ENCODE assay signal across 10 mouse cellular contexts in genomic region chr6:23472686-23473085, GRCm38 (mm10).
A peak's percentile ranks its signal among the peaks of the same experiment; 100 is the strongest.
DNase-seq lines count a peak whose midpoint lies in the region; ATAC-seq and TF ChIP-seq lines count a peak whose summit lies in the region.
"Had no signal": no experiment of that assay in that cellular context is flagged by ENCODE, and none has a peak within 500 bp of the region (broad histone marks: within the 10 kb centered on the region; RNA-seq: fewer than 3 reads in every experiment).

No protein-coding gene starts in this region.

- TF ChIP-seq CTCF in small intestine, adult 2 months (IDR thresholded peaks at IDR 0.05; ENCODE audit: extremely low read depth, insufficient read length, insufficient replicate concordance, low read depth, low read length) = peak; percentile 21; the same call in 1 of the 2 replicates

- DNase-seq in heart, postnatal 10 days = peak; percentile 5 to 12
- no peak for DNase-seq in heart, adult 8-10 months (ENCODE audit: low spot score)
- peak; percentile 7 for DNase-seq in thymus, postnatal 4 days
- DNase-seq in thymus, postnatal 25 days = no peak
- peak; percentile 37 for DNase-seq in forelimb bud, embryonic 11.5 days (ENCODE audit: low read depth, low spot score)
- no peak for DNase-seq in heart, adult 9 months (ENCODE audit: low spot score in 2 of 2)

- H3K27ac ChIP-seq in small intestine, adult 2 months (ENCODE audit: insufficient read depth, low read depth, low read length) = no peak overlapping the region
- no peak overlapping the region for H3K27ac ChIP-seq in intestine, embryonic 16.5 days (ENCODE audit: low read length)
- H3K27ac ChIP-seq: stomach, embryonic 15.5 days had no signal

- H3K9me3 ChIP-seq in intestine, embryonic 16.5 days (ENCODE audit: control insufficient read depth, low read length) = no peaks in the 10 kb centered on the region
- H3K9me3 ChIP-seq: stomach, embryonic 15.5 days had no signal

- H3K4me3 ChIP-seq in small intestine, adult 2 months (ENCODE audit: low read depth, low read length) = no peak overlapping the region
- no peak overlapping the region for H3K4me3 ChIP-seq in intestine, embryonic 16.5 days (ENCODE audit: low read length)
- H3K4me3 ChIP-seq: stomach, embryonic 15.5 days had no signal

- H3K4me2 ChIP-seq in intestine, embryonic 16.5 days (ENCODE audit: low read depth, low read length) = no peak overlapping the region
- H3K4me2 ChIP-seq: stomach, embryonic 15.5 days had no signal

- no peaks in the 10 kb centered on the region for H3K36me3 ChIP-seq in small intestine, adult 2 months (ENCODE audit: control insufficient read depth, insufficient read depth, low read length)
- H3K36me3 ChIP-seq in intestine, embryonic 16.5 days (ENCODE audit: control insufficient read depth, insufficient read depth, low read length) = no peaks in the 10 kb centered on the region
- H3K36me3 ChIP-seq: stomach, embryonic 15.5 days had no signal

- H3K4me1 ChIP-seq in small intestine, adult 2 months (ENCODE audit: control insufficient read depth, insufficient read depth, insufficient read length, low read length) = no peaks in the 10 kb centered on the region
- no peaks in the 10 kb centered on the region for H3K4me1 ChIP-seq in intestine, embryonic 16.5 days (ENCODE audit: control insufficient read depth, insufficient read depth, low read length)
- H3K4me1 ChIP-seq: stomach, embryonic 15.5 days had no signal

- H3K9ac ChIP-seq in intestine, embryonic 16.5 days (ENCODE audit: low read depth, low read length) = no peak overlapping the region
- H3K9ac ChIP-seq: stomach, embryonic 15.5 days had no signal

- 56% methylated on average over 2 of the region's 2 CpGs for WGBS in small intestine, adult 2 months
- 78% methylated on average over 2 of the region's 2 CpGs for WGBS in intestine, embryonic 16.5 days

- TF ChIP-seq POLR2A in small intestine, adult 2 months (IDR thresholded peaks at IDR 0.05; ENCODE audit: low read depth, low read length) = no peak

- no peaks in the 10 kb centered on the region for H3K27me3 ChIP-seq in small intestine, adult 2 months (ENCODE audit: control insufficient read depth, insufficient read depth, low read length)
- H3K27me3 ChIP-seq in intestine, embryonic 16.5 days (replicated peaks; ENCODE audit: control insufficient read depth, insufficient read depth, low read length) = no peaks in the 10 kb centered on the region
- H3K27me3 ChIP-seq: stomach, embryonic 15.5 days had no signal

- no peak for ATAC-seq in intestine, embryonic 16.5 days
- ATAC-seq: Patski had no signal

- intact Hi-C loops in heart, postnatal 10 days (cut with DNase I) = no loop called here

Comparison
In these comparisons a context has a peak if more than half of its experiments do, and no peak if none do; other contexts are left out.
1. DNase-seq: peak in heart, postnatal 10 days (2 of 2), thymus, postnatal 4 days (single experiment) and forelimb bud, embryonic 11.5 days (single experiment); none in heart, adult 8-10 months (single experiment), thymus, postnatal 25 days (single experiment) and heart, adult 9 months (0 of 2).